Mouse (Mus musculus) intestine, postnatal 0 days (tissue): Measurements from ENCODE around the gene Ell. TPM values are rescaled to one million over a fixed set of nuclear protein-coding genes. Genes with fewer than 3 reads are reported as not detected.

ENCODE experiments used
- ATAC-seq: fragments of 200-750 bp; cut with Nextera tagmentation; 2 replicates; pipeline ENCODE4 v1.8.0; 2017; ENCODE audit warnings: mild to moderate bottlenecking, moderate TSS enrichment, moderate library complexity
- H3K27ac ChIP-seq: fragments of 300-500 bp; sonication (generic); 2 replicates; pipeline ENCODE4 v1.5.1; 2014; ENCODE audit warnings: mild to moderate bottlenecking, low read depth, low read length, moderate library complexity
- H3K27me3 ChIP-seq: fragments of 300-500 bp; sonication (generic); replicated peaks from 2 replicates; pipeline ENCODE4 v1.6.1; 2014; ENCODE audit warnings: low read length, mixed read lengths; ENCODE audit not compliant: control insufficient read depth, insufficient read depth
- H3K36me3 ChIP-seq: fragments of 300-500 bp; sonication (generic); 2 replicates; pipeline ENCODE4 v1.6.1; 2014; ENCODE audit warnings: mild to moderate bottlenecking, moderate library complexity; ENCODE audit not compliant: control insufficient read depth, insufficient read depth
- H3K4me1 ChIP-seq: fragments of 300-500 bp; sonication (generic); replicated peaks from 2 replicates; pipeline ENCODE4 v1.6.1; 2014; ENCODE audit warnings: antibody characterized with exemption, low read length, mixed read lengths; ENCODE audit not compliant: control insufficient read depth, insufficient read depth
- H3K4me2 ChIP-seq: fragments of 300-500 bp; sonication (generic); replicated peaks from 2 replicates; pipeline ENCODE4 v1.6.1; 2014; ENCODE audit warnings: low read depth, mild to moderate bottlenecking, moderate library complexity
- H3K4me3 ChIP-seq: fragments of 300-500 bp; sonication (generic); 2 replicates; pipeline ENCODE4 v1.5.1; 2014; ENCODE audit warnings: low read depth, low read length
- H3K9ac ChIP-seq: fragments of 300-500 bp; sonication (generic); 2 replicates; pipeline ENCODE4 v1.6.1; 2014; ENCODE audit warnings: mild to moderate bottlenecking, low read depth, low read length
- H3K9me3 ChIP-seq: fragments of 300-500 bp; sonication (generic); 2 replicates; pipeline ENCODE4 v1.6.1; 2016; ENCODE audit warnings: mixed run types; ENCODE audit not compliant: control insufficient read depth
- CTCF ChIP-seq: sonication (generic); IDR thresholded peaks from 2 replicates; pipeline ENCODE4 v1.5.1; 2016; ENCODE audit warnings: low read depth, mild to moderate bottlenecking, control low read depth, antibody characterized with exemption, moderate library complexity
- WGBS: fragments of 180-500 bp; shearing (Covaris S2); extraction: QIAGEN DNeasy Blood & Tissue Kit; methylation state at CpG from one replicate; pipeline ENCODE4 v1.1.7; 2014; 5-methylcytosine and 5-hydroxymethylcytosine counted together
- polyA plus RNA-seq: library from polyadenylated mRNA; unstranded; fragments of >200 nt; fragmentation: Nextera tagmentation; extraction: Ambion mirVana; gene quantifications from 2 replicates; pipeline ENCODE4 v1.2.1, GENCODE M21; 2015

Gene Ell
- polyA plus RNA-seq, 1 experiment from 2014 or later = 13.0 TPM

- Histone ChIP-seq H3K9ac (no peak overlapping the region), H3K4me1 (peaks cover 13% of the 10 kb centered on the region; the same call in 1 of the 2 replicates), H3K4me2 (no peak overlapping the region), H3K27me3 (no peaks in the 10 kb centered on the region), H3K9me3 (no peaks in the 10 kb centered on the region), H3K36me3 (peaks cover 5% of the 10 kb centered on the region; the same call in 1 of the 2 replicates), H3K27ac (no peak overlapping the region), H3K4me3 (no peak overlapping the region)
- ATAC-seq = no peak
- WGBS = 64% methylated on average over 3 of the region's 3 CpGs
- TF ChIP-seq CTCF = no peak
Observed at GRCm38 (mm10) chr8:70564696-70565235, 25.5 kb downstream of the Ell start.

DNA sequence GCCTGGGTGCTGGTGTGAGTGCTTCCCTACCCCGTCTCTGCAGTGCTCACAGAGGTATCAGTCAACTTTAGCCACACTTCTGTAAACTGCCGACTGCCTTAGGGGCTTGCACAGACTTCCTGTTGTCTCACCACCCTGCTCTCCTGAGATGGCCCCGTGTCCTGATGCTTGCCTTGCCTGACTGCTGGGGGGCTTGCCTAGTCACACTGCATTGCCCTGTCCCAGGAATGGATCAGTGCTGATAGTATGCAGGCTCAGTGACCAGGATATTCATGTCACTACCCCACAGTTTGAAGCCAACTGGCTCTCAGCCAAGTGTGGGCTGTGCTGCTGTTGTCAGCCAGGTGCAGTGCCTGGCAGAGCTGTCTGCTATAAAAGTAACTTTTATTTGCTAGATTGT is 26.3 kb downstream of the Ell start:
- H3K4me3 ChIP-seq = no peak overlapping the region
- no peak overlapping the region for H3K4me2 ChIP-seq
- no peak overlapping the region for H3K9ac ChIP-seq
- H3K27me3 ChIP-seq = no peaks in the 10 kb centered on the region
- peaks cover 5% of the 10 kb centered on the region; the same call in 1 of the 2 replicates for H3K36me3 ChIP-seq
- peak overlapping the region; percentile 17; the same call in 1 of the 2 replicates for H3K27ac ChIP-seq
- TF ChIP-seq CTCF = no peak
- WGBS = 30% methylated on average over 3 of the region's 3 CpGs
- peak; percentile 49 for ATAC-seq
- no peaks in the 10 kb centered on the region for H3K9me3 ChIP-seq
- H3K4me1 ChIP-seq = peaks cover 11% of the 10 kb centered on the region; the same call in 1 of the 2 replicates

DNA sequence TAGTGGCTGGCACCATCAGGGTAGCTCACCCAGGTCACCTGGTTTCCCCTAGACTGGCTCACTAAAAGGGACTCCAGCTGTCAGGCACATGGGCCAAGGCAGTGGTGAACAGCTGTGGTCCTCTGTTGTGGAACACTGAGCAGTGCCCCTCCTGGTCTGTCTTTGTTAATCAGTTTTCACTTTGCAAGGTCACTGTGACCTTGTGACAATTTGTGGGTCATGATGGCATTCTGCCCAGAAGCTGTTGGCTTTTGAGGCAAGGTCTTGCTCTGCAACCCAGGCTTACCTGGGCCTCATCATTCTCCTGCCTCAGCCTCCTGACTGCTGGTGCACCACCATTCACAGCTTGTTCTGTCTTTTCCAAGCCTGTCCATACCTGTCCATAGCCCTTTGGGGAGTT is 31.1 kb downstream of the Ell start:
- ATAC-seq = no peak
- Histone ChIP-seq H3K9ac (no peak overlapping the region), H3K36me3 (peaks cover 19% of the 10 kb centered on the region; the same call in 1 of the 2 replicates), H3K4me2 (no peak overlapping the region), H3K27ac (no peak overlapping the region), H3K4me1 (no peaks in the 10 kb centered on the region; the same call in 1 of the 2 replicates), H3K27me3 (no peaks in the 10 kb centered on the region), H3K9me3 (no peaks in the 10 kb centered on the region), H3K4me3 (no peak overlapping the region)
- TF ChIP-seq CTCF = no peak

DNA sequence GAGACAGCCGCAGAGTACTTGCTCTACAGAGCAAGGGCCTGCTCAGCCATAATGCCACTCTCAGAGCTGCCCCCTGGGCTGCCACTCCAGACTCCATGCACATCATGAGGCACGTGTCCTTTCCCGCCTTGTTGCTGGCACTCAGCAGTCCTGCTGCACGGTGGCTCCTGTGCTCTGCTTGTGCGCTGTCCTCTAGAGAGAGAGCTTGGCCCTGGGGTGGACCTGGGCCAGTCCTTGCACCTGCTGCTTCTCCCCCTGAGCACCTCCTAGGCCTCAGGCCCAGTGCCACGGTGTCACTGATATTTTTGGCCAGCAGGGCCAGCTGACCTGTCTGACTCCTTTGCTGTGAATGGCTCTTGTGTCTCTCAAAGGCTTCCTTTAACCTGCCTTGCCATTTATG is 31.7 kb downstream of the Ell start:
- Histone ChIP-seq H3K4me1 (no peaks in the 10 kb centered on the region; the same call in 1 of the 2 replicates), H3K9me3 (no peaks in the 10 kb centered on the region), H3K27me3 (no peaks in the 10 kb centered on the region), H3K4me2 (no peak overlapping the region), H3K27ac (no peak overlapping the region), H3K36me3 (peaks cover 19% of the 10 kb centered on the region; the same call in 1 of the 2 replicates), H3K9ac (no peak overlapping the region), H3K4me3 (no peak overlapping the region)
- ATAC-seq = peak; percentile 9; the same call in 1 of the 2 replicates
- no peak for TF ChIP-seq CTCF
- WGBS = 87% methylated on average over 6 of the region's 6 CpGs

- H3K4me3 ChIP-seq = no peak overlapping the region
- no peak for ATAC-seq
- no peak overlapping the region for H3K27ac ChIP-seq
- peaks cover 33% of the 10 kb centered on the region for H3K36me3 ChIP-seq
- H3K9ac ChIP-seq = no peak overlapping the region
- H3K9me3 ChIP-seq = no peaks in the 10 kb centered on the region
- no peaks in the 10 kb centered on the region; the same call in 1 of the 2 replicates for H3K4me1 ChIP-seq
- H3K27me3 ChIP-seq = no peaks in the 10 kb centered on the region
- no peak overlapping the region for H3K4me2 ChIP-seq
- no peak for TF ChIP-seq CTCF
Observed at GRCm38 (mm10) chr8:70574302-70574701, 35.0 kb downstream of the Ell start.

GRCm38 (mm10) chr8:70574915-70575314 is 35.7 kb downstream of the Ell start:
- WGBS = 56% methylated on average over 4 of the region's 4 CpGs
- no peak overlapping the region for H3K9ac ChIP-seq
- H3K27me3 ChIP-seq = no peaks in the 10 kb centered on the region
- peaks cover 35% of the 10 kb centered on the region for H3K36me3 ChIP-seq
- H3K4me2 ChIP-seq = no peak overlapping the region
- no peak for ATAC-seq
- H3K27ac ChIP-seq = no peak overlapping the region
- no peaks in the 10 kb centered on the region; the same call in 1 of the 2 replicates for H3K4me1 ChIP-seq
- no peak for TF ChIP-seq CTCF
- no peaks in the 10 kb centered on the region for H3K9me3 ChIP-seq
- no peak overlapping the region for H3K4me3 ChIP-seq
